Mouse (Mus musculus) liver, embryonic 14.5 days (tissue): ENCODE results near the gene Pabpn1l. TPM values are rescaled to one million over a fixed set of nuclear protein-coding genes. Genes with fewer than 3 reads are reported as not detected.
A peak's percentile ranks its signal among the peaks of the same experiment; 100 is the strongest.

Experiments
- ATAC-seq: fragments of 200-750 bp; cut with Nextera tagmentation; 2 replicates; pipeline ENCODE4 v1.8.0; 2017; ENCODE audit warnings: moderate number of reproducible peaks, mild to moderate bottlenecking, moderate library complexity; ENCODE audit not compliant: insufficient read depth
- DNase-seq, 3 experiments: peaks; one replicate each; pipeline ENCODE4 v3.0.0-alpha.2; 2012 to 2013; ENCODE audit warnings: low read depth in 3 of 3, low spot score in 3 of 3
- H3K27ac ChIP-seq: fragments of 300-500 bp; sonication (generic); 2 replicates; pipeline ENCODE4 v1.5.1; 2014; ENCODE audit warnings: moderate library complexity, mild to moderate bottlenecking, control low read depth, inconsistent platforms
- H3K27me3 ChIP-seq: fragments of 300-500 bp; sonication (generic); 2 replicates; pipeline ENCODE4 v1.6.1; 2014; ENCODE audit warnings: mild to moderate bottlenecking, low read length, moderate library complexity; ENCODE audit not compliant: control insufficient read depth, insufficient read depth
- H3K36me3 ChIP-seq: fragments of 300-500 bp; sonication (generic); replicated peaks from 2 replicates; pipeline ENCODE4 v1.6.1; 2014; ENCODE audit warnings: low read depth; ENCODE audit not compliant: control insufficient read depth, insufficient read depth
- H3K4me1 ChIP-seq, 2 experiments: fragments of 200-500 bp in 1 of 2; fragments of 300-500 bp in 1 of 2; sonication (generic) in 1 of 2; replicated peaks; 2 replicates each; pipeline ENCODE4 v1.6.1; 2012 to 2014; ENCODE audit warnings: antibody characterized with exemption in 1 of 2, inconsistent platforms in 1 of 2, low read length in 1 of 2; ENCODE audit not compliant: control insufficient read depth in 2 of 2, insufficient read depth in 2 of 2
- H3K4me2 ChIP-seq: fragments of 300-500 bp; sonication (generic); 2 replicates; pipeline ENCODE4 v1.6.1; 2014; ENCODE audit warnings: low read depth, mild to moderate bottlenecking, control low read depth, moderate library complexity
- H3K4me3 ChIP-seq, 2 experiments: fragments of 200-500 bp in 1 of 2; fragments of 300-500 bp in 1 of 2; sonication (generic) in 1 of 2; 2 replicates each; pipeline ENCODE4 v1.5.1; 2012 to 2014; ENCODE audit warnings: low read depth in 2 of 2, low read length in 2 of 2, mild to moderate bottlenecking in 2 of 2, control low read depth in 1 of 2, inconsistent platforms in 1 of 2, moderate library complexity in 1 of 2; ENCODE audit not compliant: insufficient read depth in 1 of 2
- H3K9ac ChIP-seq: fragments of 300-500 bp; sonication (generic); replicated peaks from 2 replicates; pipeline ENCODE4 v1.6.1; 2014; ENCODE audit warnings: mild to moderate bottlenecking, control low read depth, moderate library complexity
- H3K9me3 ChIP-seq: fragments of 300-500 bp; sonication (generic); 2 replicates; pipeline ENCODE4 v1.6.1; 2016; ENCODE audit warnings: low read length, mixed read lengths; ENCODE audit not compliant: control insufficient read depth
- CTCF ChIP-seq: IDR thresholded peaks from 2 replicates; pipeline ENCODE4 v1.5.1; 2016; ENCODE audit warnings: antibody characterized with exemption, low read depth, control low read depth
- EP300 ChIP-seq: IDR thresholded peaks from 2 replicates; pipeline ENCODE4 v1.6.1; 2016; ENCODE audit warnings: antibody characterized with exemption, low read depth
- WGBS: fragments of 180-500 bp; shearing (Covaris S2); extraction: QIAGEN DNeasy Blood & Tissue Kit; methylation state at CpG from one replicate; pipeline ENCODE4 v1.1.7; 2014; ENCODE audit not compliant: insufficient replicate concordance; 5-methylcytosine and 5-hydroxymethylcytosine counted together
- polyA plus RNA-seq, 2 experiments: library from polyadenylated mRNA; depleted of rRNA in 1 of 2; stranded (reverse) in 1 of 2; unstranded in 1 of 2; fragments of >200 nt; fragmentation: Nextera tagmentation in 1 of 2; extraction: Ambion mirVana in 1 of 2; gene quantifications; 2 replicates each; pipeline versions ENCODE4 v1.2.1 to v1.2.3; 2012 to 2014

The Pabpn1l gene
- polyA plus RNA-seq, 2 experiments: not detected

- no peaks in the 10 kb centered on the region for H3K27me3 ChIP-seq
- 14% methylated on average over 6 of the region's 6 CpGs for WGBS
- peak overlapping the region; percentile 38 for H3K9ac ChIP-seq
- H3K4me3 ChIP-seq: no peak overlapping the region
- H3K4me1 ChIP-seq: peaks cover 13 to 14% of the 10 kb centered on the region in 2 experiments
- H3K4me2 ChIP-seq: peak overlapping the region; percentile 43
- peak; percentile 94 for ATAC-seq
- H3K36me3 ChIP-seq: no peaks in the 10 kb centered on the region
- TF ChIP-seq EP300 (peak; percentile 85), CTCF (no peak)
- peak; percentile 75 to 79 (median 78) for DNase-seq
- no peaks in the 10 kb centered on the region for H3K9me3 ChIP-seq
- peak overlapping the region; percentile 64 for H3K27ac ChIP-seq
Measured at GRCm38 (mm10) chr8:122618660-122619378, 3.7 kb downstream of the Pabpn1l start.

- Histone ChIP-seq H3K36me3 (no peaks in the 10 kb centered on the region), H3K9ac (no peak overlapping the region; the same call in 1 of the 2 replicates), H3K4me2 (peak overlapping the region; percentile 43), H3K27ac (peak overlapping the region; percentile 64), H3K4me1 (peaks cover 13 to 14% of the 10 kb centered on the region in 2 experiments), H3K4me3 (no peak overlapping the region), H3K9me3 (no peaks in the 10 kb centered on the region), H3K27me3 (no peaks in the 10 kb centered on the region)
- TF ChIP-seq EP300 (no peak), CTCF (peak; percentile 80)
- 34% methylated on average over 5 of the region's 7 CpGs for WGBS
- DNase-seq (peak in 2 of 3 experiments; percentile 64 to 68), ATAC-seq (peak; percentile 20; the same call in 1 of the 2 replicates)
Measured at GRCm38 (mm10) chr8:122617947-122618546, 4.5 kb downstream of the Pabpn1l start.

GRCm38 (mm10) chr8:122616181-122616905 is 6.2 kb downstream of the Pabpn1l start:
- no peaks in the 10 kb centered on the region for H3K9me3 ChIP-seq
- no peak overlapping the region for H3K4me2 ChIP-seq
- TF ChIP-seq CTCF (no peak), EP300 (no peak)
- WGBS: 67% methylated on average over 9 of the region's 9 CpGs
- ATAC-seq: no peak
- no peak for DNase-seq
- H3K36me3 ChIP-seq: no peaks in the 10 kb centered on the region
- no peak overlapping the region for H3K4me3 ChIP-seq
- H3K27ac ChIP-seq: no peak overlapping the region
- no peaks in the 10 kb centered on the region for H3K27me3 ChIP-seq
- H3K9ac ChIP-seq: no peak overlapping the region
- peaks cover 21 to 23% of the 10 kb centered on the region in 2 experiments for H3K4me1 ChIP-seq

GRCm38 (mm10) chr8:122611295-122612133 is 11.0 kb downstream of the Pabpn1l start, which contains the start of the genes Galns and Trappc2l:
Galns (minus strand) TSS chr8:122611463.
Trappc2l (plus strand) TSS chr8:122611640.
- H3K9ac ChIP-seq: peak within 1 kb of the TSS; percentile 82
- DNase-seq (peak; percentile 94 to 95 (median 94)), ATAC-seq (peak; percentile 94)
- peaks cover 7 to 13% of the 10 kb centered on the region in 2 experiments for H3K4me1 ChIP-seq
- no peaks in the 10 kb centered on the region for H3K9me3 ChIP-seq
- H3K36me3 ChIP-seq: no peaks in the 10 kb centered on the region
- peak within 1 kb of the TSS; percentile 66 to 78 for H3K4me3 ChIP-seq
- H3K4me2 ChIP-seq: peak within 1 kb of the TSS; percentile 88
- peak within 1 kb of the TSS; percentile 57 for H3K27ac ChIP-seq
- H3K27me3 ChIP-seq: no peaks in the 10 kb centered on the region
- WGBS: under 1% methylated on average over 57 of the region's 57 CpGs
- TF ChIP-seq EP300 (no peak), CTCF (peak; percentile 76)
